Mouse (Mus musculus) adrenal gland, adult 10 weeks (tissue): Measurements from ENCODE around the gene Nanos3. TPM values are rescaled to one million over a fixed set of nuclear protein-coding genes. Genes with fewer than 3 reads are reported as not detected.

Source experiments
- polyA plus RNA-seq: library from polyadenylated mRNA; stranded (reverse); fragments of 350-450 nt; fragmentation: Illumina TruSeq; extraction: RNeasy Lipid Tissue Mini Kit (QIAGEN cat#74804); gene quantifications from one replicate; pipeline ENCODE4 v1.2.3, GENCODE M21; 2014; ENCODE audit warnings: low read depth, low replicate concordance

The Nanos3 gene
- polyA plus RNA-seq = not detected

DNA sequence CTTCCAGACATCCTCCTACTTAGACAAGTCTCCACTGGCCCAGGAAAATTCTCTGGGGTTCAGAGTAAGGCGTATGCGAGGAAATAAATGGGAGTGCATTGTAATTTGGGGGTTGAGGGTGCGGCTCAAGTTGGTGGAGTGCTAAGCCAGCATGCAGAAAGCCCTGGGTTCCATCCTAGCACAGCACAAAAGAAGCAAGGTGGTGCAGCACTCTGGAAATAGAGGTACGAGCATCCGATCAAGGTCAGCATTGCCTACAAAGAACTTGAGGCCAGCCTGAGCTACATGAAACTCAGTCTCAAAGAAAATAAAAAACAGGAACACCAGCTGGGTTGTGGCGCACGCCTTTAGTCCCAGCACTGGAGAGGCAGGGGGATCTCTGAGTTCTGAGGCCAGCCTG is at the start of gene Nanos3:
Nanos3 (minus strand) TSS at position 101 of the 400 bp plus-strand sequence.

DNA sequence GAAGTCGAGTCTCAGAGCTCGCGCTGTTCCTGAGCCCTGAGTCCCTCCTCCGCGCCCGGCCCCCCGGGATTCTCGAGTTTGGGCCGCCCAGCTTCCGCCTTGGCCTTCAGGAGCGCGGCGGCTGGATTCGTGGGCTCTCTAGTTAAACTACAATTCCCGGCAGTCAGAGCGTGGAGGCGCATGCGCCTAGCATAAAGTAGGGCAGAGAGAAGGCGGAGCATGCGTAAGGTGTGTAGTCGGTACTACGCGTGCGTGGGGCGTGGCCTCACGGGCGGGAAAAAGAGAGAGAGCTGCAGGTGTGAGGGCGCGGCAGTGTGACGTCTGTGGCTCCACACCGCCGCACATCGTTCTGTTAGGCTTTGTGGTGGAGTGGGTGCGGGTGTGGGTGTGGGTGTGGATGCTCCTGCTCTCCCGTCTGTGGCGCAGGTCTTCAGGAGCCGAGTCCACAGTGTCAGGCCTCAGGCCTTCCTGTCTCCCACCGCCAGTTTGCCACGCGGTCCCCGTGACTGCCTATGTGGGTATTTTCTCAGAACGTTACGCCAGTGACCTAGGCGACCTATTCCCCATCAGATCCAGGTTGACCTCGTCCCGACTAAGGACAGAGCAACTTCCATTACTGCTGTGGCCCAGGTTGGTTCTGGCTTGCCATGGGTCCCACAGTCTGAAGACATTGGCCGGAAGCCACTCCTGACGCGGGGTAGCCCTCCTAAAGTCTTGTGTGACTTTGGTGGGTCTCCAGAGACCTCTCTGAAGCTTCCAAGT is 37.1 kb downstream of the Nanos3 start, which contains the start of the genes Cc2d1a and 4930432K21Rik:
Cc2d1a (minus strand) TSS at position 168 of the 762 bp plus-strand sequence.
4930432K21Rik (plus strand) TSS at position 257 of the 762 bp plus-strand sequence.

DNA sequence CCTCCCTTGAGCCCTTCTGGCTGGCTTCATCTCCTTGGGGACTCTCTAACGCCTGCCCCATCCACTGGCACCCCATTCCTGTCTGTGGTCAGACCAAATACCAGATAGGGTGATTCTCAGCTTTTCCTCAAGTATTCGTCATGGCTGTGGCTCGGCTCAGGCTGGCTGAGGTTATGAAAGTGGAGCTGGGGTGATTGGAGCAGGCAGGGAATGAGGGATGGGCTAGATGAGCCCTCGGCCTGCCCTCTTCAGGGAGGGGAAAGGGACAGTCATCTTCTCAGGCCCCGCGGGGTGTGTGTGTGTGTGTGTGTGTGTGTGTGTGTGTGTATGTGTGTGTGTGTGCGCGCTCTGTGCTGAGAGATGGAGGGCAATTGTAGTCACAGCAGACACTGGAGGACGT is 59.4 kb downstream of the Nanos3 start, which contains the start of gene Podnl1:
Podnl1 (plus strand) TSS at position 334 of the 400 bp plus-strand sequence.

Other genes starting within 250 kb of the Nanos3 start
- 0.35 TPM for gene Gm10644, start 230.0 kb downstream of the Nanos3 start, polyA plus RNA-seq
- 1.7 TPM for gene Asf1b, start 229.7 kb downstream of the Nanos3 start, polyA plus RNA-seq
- gene Prkaca, start 212.2 kb downstream of the Nanos3 start, polyA plus RNA-seq = 56.5 TPM
- gene Samd1, start 187.5 kb downstream of the Nanos3 start, polyA plus RNA-seq = 4.4 TPM
- not detected for gene 1700067K01Rik, start 183.7 kb downstream of the Nanos3 start, polyA plus RNA-seq
- not detected for gene 2210011C24Rik, start 173.0 kb downstream of the Nanos3 start, polyA plus RNA-seq
- 0.76 TPM for gene Palm3, start 163.7 kb downstream of the Nanos3 start, polyA plus RNA-seq
- 0.35 TPM for gene Il27ra, start 142.6 kb downstream of the Nanos3 start, polyA plus RNA-seq
- gene Rln3, start 140.2 kb downstream of the Nanos3 start, polyA plus RNA-seq = not detected
- gene Gm10643, start 120.1 kb downstream of the Nanos3 start, polyA plus RNA-seq = 2.3 TPM
- 0.64 TPM for gene Rfx1, start 118.4 kb downstream of the Nanos3 start, polyA plus RNA-seq
- gene Dcaf15, start 80.4 kb downstream of the Nanos3 start, polyA plus RNA-seq = 1.3 TPM
- not detected for gene Podnl1, start 59.2 kb downstream of the Nanos3 start, polyA plus RNA-seq
- 0.35 TPM for gene Cc2d1a, start 37.3 kb downstream of the Nanos3 start, polyA plus RNA-seq
- gene 4930432K21Rik, start 37.2 kb downstream of the Nanos3 start, polyA plus RNA-seq = not detected
- 0.52 TPM for gene Zswim4, start 51.8 kb upstream of the Nanos3 start, polyA plus RNA-seq
- gene D8Ertd738e, start 64.5 kb upstream of the Nanos3 start, polyA plus RNA-seq = 5.3 TPM
- 4.1 TPM for gene Mri1, start 72.1 kb upstream of the Nanos3 start, polyA plus RNA-seq
- gene Ccdc130, start 85.2 kb upstream of the Nanos3 start, polyA plus RNA-seq = 5.3 TPM
- 0.52 TPM for gene Cacna1a, start 203.2 kb upstream of the Nanos3 start, polyA plus RNA-seq